Mouse (Mus musculus) cerebellum, adult 2 months (tissue): ENCODE measurements around the gene Fap.

Source experiments
- CTCF ChIP-seq: fragments of 200-500 bp; IDR thresholded peaks from 2 replicates; pipeline ENCODE4 v1.5.1; 2011; ENCODE audit warnings: low read depth, mild to moderate bottlenecking, control low read depth, low read length, moderate library complexity, borderline replicate concordance; ENCODE audit not compliant: insufficient read depth
- POLR2A ChIP-seq: fragments of 200-500 bp; IDR thresholded peaks from 2 replicates; pipeline ENCODE4 v1.6.1; 2011; ENCODE audit warnings: low read length, control low read depth, borderline replicate concordance; ENCODE audit not compliant: insufficient read depth

GRCm38 (mm10) chr2:62549131-62549530, 24.7 kb downstream of the Fap start:
- TF ChIP-seq CTCF (no peak), POLR2A (no peak)
